Mouse (Mus musculus) liver, embryonic 14.5 days (tissue): ENCODE measurements around the gene Pop5.

ENCODE experiments used
- CTCF ChIP-seq: IDR thresholded peaks from 2 replicates; pipeline ENCODE4 v1.5.1; 2016; ENCODE audit warnings: antibody characterized with exemption, low read depth, control low read depth
- EP300 ChIP-seq: IDR thresholded peaks from 2 replicates; pipeline ENCODE4 v1.6.1; 2016; ENCODE audit warnings: antibody characterized with exemption, low read depth

DNA sequence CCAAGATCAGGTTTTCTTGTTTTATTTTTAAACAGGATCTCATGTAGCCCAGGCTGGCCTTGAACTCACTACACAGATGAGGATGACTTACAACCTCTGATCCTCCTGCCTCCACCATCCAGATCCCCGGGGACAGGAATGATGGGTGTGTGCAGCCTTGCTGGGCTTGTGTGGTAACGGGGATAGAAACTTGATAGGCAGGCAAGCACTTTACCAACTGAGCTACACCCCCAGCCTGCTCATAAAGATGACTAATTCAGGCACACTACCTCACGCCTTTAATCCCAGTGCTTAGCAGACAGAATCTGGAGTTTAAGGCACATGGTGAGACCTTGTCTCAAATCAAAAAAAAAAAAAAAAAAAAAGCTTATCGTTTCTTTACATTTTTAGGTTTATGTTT is 22.8 kb upstream of the Pop5 start:
- TF ChIP-seq CTCF (no peak), EP300 (no peak)
